Mouse (Mus musculus): ENCODE measurements at regions not wholly inside any gene's neighbourhood (a gene's known extent, or its start where the extent isn't known, plus 50 kb on each side); places are given as distances from the start of the nearest gene placed in this dataset.

DNA sequence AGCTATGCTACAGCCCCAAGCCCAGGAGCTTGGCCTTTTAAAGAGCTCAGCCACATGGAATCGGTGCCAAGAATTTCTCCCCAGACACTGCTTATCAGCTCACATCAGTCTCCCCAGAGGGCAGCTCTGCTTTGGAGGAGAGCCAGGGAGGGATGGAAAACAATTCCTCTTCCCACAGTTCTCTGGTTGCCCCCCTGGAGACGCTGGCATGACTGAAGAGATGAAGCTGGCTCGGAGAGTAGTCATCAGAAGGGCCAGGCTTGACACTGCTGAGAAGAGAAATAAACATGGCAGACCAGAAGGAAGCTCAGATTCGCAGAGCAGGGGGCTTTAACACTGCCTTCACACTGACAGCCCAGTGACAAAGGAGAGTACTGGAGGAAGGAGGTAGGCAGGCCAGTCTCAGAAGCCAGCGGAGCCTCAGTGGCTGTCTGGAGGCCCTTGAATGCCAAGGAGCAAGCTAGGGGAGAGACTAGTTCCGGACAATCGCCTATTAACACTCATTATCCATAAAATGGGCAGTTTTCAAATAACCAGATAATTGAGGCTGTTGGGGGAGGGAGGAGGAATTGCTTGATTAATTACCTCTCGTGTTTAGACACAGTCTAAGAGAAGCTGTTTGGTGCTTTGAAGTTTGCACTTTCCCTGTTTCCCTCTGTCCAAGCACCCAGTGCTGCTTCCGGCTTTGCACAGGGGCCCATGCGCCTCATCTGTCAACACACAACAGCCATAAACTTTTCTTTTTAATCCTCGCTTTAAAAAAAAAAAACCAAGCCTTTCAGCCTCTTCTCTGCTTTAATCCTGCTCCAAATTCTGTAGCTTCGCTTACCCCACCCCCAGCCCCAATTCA lies 148.3 kb downstream of the Ddx1 start:
- no peak for DNase-seq
- intact Hi-C loops (cut with DNase I): no loop called here

DNA sequence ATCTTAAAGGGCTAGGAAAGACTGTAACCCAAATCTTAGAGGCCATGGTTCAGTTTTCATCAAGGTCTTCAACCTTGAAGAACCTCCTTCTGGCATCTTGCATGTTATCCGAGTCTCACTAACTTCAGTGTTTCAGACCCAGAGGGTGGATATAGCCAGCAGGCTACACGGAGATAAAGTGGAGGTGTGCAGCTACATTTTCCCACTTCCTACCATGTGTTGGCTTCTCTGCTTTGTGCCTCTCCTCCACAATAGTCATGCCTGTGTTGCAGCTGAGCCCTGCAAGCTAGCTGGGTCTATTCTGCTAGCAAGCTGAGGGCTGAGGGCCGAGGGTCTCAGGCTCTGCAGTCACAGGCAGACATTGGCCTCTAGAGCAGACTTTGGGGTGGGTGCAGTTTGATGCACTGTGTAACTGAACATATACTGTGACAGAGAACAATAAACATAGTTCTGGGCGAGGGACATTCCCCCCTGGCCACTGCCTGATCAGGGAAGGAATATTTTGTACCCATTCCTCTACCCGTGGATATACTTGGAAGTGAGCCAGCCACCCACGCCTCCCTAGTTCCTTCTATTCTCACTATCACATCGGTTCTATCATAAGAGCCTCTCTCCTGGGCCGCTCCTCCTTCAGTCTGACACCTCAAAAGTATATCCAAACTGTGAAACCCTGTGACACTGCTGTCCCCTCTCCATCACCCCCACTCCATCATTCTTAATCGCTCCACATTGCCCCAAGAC lies 152.6 kb upstream of the Mycn start:
- intact Hi-C loops (cut with DNase I): no loop called here
- DNase-seq: no peak

DNA sequence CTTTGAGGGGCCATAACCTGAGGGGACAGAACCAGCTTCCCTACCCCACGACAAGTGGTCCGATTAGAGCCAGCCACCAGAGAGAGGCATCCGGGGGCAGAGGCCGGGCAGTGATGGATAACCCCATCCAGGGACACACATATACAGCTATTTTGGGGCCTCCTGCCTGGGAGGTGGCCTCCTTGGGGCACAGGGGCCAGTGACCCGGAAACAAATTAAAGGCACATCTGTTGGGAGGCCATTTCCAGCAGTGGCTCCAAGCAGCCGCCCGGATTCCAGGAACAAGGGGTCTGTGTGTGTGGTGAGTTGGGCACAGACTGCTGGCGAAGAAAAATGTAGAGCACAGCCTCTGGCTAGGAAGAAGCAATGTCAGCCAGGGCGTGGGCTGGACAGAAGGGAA lies 144.2 kb upstream of the Mycn start:
- DNase-seq: no peak
- intact Hi-C loops (cut with DNase I): no loop called here

DNA sequence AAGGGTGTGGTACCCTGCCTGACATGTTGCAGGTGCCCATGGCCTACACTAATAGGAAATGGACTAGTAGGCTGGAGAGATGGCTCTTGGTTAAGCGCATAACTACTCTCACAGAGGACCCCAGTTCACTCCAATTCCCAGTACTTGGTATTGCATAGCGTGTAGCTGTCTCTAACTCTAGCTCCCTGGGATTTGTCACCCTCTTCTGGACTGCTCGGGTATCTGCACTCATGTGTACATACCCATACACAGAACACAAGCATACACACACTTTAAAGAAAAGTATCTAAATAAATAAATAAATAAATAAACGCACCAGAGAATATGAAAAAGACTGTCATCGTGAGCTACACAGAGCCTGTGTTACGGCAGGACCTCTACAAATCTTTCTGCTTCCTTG lies 143.8 kb upstream of the Mycn start:
- DNase-seq: no peak
- intact Hi-C loops (cut with DNase I): no loop called here

DNA sequence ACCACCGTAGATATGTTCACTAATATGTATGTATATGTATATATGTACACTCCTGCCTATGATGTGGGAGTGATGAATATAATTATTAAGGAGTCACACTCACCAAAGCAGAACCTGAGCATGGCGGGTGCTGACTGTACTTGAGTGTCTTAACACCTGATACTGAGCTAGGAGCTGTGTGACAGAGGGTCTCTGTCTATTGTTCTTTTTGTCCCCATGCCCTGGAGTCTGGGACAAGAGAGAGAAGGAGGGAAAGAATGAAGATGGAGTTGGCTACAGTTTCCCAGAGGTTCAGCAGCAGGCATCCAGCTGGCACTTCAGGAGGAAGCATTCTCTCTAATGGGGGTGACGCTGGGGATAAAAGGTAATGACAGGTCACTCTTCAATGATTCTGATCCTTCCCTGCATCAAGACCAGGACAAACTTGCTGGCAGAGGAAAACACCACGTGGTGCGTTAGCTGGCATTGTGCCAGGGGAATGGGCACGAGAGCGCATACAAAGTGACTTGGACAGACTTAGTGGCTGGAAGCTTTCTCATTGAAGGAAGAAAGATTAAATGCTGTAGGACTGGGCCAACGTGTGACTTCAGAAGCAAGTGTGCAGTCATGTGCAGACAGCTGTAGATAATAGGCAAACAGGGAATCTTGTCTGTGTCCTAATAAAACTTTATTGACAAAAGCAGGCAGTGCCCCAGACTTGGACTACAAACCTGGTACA lies 141.8 kb upstream of the Mycn start:
- intact Hi-C loops (cut with DNase I): no loop called here
- DNase-seq: no peak

DNA sequence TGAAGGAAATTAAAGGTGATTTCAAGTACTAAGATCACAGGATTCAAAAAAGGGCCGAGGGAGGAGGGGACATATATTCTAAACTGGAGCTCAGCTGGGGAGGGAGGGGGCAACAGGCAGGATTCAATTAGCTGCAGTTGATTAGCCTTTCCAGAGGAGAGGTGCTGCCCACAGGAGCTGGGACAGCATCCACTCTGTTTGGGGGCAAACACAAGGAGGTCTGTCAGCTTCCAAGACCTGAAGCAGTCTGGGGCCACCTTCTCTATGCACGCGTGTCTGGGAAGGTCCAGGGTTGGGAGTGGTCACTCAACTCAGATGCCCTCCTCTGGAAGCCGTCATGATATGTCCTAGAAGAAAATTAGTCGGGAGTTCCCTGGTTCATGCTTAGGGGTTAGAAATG lies 139.1 kb upstream of the Mycn start:
- no peak for DNase-seq
- intact Hi-C loops (cut with DNase I): no loop called here

DNA sequence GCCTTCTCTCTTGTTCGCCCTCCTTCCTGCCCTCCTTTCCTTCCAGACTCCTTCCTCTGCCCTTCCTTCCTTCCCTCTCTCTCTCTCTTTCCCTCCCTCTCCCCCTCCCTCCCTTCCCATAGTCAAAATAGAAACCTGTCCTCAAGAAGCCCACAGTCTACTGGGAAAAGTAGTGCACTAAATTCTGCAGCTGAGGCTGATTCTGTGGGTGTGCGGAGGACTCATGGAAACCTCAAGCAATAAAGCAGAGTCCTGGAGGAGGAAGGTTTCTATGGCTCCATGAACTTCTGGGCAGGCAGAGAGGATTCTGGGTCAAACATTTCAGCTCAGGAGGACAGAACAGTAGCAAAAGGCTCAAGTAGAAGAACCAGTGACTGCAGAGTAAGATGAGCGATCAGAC lies 138.1 kb upstream of the Mycn start:
- intact Hi-C loops (cut with DNase I): no loop called here
- no peak for DNase-seq

DNA sequence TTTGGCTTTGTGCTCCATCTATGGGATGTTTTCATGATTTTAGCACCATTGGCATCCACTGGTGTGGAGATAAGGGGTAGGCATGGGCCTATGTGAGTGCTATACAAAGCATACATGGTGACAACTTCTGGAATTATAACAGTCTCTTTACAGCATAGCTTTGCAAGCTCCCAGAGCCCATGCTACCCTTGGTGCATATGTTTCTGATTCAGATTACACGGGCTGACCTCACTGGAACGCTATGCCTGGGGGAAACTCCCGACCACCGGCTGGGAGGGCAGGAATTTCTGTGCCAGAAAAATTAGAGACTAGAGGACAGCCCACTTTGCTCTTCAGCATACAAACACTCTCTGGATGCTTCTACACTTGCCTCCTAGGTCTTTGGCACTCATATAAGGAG lies 136.0 kb upstream of the Mycn start:
- no peak for DNase-seq
- intact Hi-C loops (cut with DNase I): no loop called here

DNA sequence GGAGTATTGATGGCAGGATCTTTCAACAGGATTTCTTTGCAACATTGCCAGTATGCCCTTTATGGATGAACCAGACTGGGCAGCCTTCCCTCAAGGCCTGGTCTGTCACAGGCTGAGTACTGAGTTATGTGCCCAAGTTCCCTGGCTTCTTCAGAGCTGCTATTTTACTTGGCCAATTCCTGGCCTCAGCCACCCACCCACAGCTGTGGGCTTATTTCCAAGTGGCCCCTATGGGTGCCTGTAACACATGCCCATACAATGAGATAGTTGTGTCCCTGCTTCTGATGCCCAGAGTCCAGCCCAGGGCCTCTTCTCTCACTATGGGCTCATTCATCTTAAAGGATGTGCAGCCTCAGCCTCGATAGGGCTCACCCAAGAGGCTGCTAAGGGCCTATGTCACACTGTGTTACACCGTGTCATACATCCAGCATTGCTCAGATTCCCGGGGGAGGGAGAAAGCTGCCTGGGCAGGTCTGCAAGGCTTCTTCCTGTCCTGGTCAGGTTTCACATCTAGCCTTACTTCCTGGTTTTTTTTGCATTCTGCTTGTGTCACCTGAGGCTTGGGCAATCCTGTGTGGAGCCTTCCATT lies 135.1 kb upstream of the Mycn start:
- intact Hi-C loops (cut with DNase I): no loop called here
- no peak for DNase-seq

DNA sequence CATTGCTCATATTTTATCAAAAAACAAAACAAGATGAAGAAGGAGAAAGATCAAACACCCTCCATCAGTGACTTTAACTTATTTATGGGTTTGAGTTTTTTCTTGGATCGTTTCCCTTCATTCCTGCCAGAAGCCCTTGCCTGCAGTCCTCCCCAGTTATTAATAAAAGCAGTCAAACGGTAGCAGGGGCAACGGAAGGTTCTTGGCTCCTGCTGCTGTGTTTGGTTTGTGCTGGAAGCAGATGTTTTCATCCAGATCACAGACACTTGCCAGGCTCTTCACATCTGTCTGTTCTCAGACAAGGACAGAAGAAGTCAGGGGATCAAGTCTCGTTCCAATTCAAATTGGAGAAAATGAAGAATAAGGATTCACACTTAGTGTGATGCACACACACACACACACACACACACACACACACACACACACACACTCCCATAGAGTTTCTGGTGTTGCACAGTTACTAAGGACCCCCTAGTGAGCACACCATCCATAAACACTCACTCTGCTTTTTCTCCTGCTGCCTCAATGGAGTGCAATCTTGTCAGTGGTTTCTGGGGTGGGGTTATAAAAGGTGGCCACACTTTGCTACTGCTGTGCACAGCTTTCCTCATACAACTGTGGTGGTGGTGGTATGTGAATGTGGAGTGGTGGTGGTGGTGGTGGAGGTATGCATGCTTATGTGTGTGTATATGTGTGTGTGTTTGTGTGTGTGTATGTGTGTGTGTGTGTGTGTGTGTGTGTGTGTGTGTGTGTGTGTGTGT lies 131.6 kb upstream of the Mycn start:
- no peak for DNase-seq
- intact Hi-C loops (cut with DNase I): no loop called here

DNA sequence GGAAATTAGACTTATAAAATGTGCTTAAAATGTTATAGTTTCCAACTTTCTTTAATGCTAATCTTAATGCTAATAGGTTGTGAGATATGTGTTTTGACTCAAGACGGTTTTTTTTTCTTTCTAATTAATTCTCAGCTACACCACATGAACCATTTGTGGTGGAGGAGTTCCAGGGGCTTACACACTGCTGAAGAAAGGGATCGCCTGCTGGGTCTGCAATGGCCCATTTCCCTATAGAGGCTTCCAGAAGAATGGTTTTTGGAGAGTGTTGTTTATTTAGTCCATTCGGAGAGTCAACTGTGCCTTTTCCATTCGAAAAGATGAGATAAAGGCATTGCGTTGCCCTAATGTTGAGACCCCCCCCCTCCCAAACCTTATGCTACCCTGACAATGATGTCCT lies 125.6 kb upstream of the Mycn start:
- intact Hi-C loops (cut with DNase I): no loop called here
- DNase-seq: no peak

DNA sequence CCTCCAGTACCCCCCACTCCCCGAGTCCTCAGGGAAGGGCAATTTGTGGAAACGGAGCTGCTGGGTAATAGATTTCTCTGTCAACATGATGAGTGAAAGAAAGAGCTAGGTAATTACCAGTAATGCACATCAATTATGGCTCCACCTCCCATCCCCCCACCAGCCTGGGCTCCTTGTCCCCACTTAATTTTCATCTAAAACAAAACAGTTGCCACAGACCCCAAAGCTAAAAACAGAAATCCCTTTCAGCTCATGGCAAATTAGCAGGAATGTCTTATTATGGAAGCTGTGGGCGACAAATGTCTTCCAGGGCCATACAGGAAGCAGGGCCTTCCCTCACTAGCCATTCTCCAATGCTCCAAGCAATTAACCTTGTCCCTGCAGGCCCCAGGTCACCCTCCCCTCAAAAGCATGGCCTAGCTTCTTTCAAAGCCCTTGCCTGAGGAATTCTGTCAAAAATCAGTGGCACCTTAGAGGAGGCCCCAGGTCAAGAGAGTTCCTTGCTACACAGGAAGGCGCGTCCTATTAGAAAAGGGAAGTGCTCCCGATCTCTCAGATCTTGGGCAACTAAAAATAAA lies 125.0 kb upstream of the Mycn start:
- intact Hi-C loops (cut with DNase I): no loop called here

DNA sequence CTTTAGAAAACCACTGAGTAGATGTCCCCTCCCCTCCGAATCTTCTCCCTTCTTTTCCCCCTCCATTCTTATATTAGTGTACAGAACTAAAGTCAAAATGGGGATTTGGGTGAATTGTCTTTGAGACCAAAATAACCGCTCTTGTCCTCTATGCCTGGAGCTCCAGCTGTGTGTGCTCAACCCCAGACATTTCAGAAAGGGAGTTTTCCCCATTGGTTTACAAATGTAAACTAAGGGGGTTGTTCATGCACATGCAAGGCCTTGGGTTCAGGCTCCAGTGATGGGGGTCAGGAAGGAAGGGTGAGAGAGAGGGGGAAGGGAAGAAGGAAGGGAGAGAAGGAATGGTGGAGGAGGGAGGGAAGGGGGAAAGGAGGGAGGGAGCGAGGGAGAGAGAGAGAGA lies 117.8 kb upstream of the Mycn start:
- intact Hi-C loops (cut with DNase I): no loop called here
- DNase-seq: no peak

More for the DNA sequence above, 125.0 kb upstream of the Mycn start:
- DNase-seq: no peak

DNA sequence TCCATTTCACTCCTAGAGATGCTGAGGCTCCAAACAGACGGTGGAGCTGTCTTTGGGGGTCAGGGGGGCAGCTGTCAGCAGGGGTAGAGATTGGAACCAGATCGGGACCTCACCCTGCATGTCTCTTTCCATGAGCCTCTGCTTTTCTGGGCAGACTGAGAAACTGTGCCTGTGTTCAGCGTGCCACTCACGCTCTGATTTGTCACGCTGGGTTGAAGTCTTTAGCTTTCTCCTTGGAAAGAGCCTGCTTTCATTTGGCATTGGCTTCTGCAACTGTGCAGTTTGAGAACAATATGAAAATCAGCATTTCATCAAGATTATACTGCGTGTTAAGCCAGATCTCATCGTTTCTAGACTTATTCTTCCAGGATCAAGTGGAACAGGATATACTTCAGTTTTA lies 114.5 kb upstream of the Mycn start:
- intact Hi-C loops (cut with DNase I): no loop called here
- no peak for DNase-seq

DNA sequence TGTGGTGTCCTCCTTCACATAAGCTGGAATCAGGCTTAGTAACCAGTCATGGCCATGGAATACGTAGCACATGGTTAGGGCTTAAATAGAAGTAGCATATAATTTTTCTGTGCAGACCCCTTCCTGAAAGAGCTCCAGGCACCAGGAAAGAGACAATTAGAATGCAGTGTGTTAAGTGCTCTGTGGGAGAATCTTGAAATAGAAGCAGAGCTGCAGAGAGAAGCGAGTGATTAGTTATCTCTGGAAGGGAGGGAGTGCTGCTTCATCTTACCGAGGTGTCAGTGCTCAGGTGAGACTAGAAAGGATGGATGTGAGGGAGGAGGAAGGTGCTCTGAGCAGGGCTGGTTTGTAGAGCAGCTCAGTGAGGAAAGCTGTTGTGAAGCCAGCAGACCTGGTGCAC lies 112.9 kb upstream of the Mycn start:
- no peak for DNase-seq
- intact Hi-C loops (cut with DNase I): no loop called here

DNA sequence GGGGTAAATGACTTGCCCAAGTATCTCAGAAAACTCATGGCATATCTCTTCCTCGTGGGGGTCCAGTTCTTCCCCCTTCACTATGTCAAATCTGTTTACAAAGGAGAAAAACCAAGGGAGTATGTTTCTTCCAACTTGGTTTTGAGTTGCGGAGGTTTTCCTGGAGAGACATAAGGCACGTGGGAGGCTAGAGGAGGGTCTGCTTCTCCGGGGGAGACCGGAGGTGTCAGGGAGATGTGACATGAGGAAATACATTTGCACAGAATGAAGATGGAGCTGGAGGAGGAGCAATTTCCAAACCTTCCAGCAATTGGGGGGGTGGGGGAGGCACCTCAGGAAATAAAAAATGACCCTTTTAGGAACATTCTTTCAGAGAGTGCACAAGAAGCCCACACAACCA lies 112.0 kb upstream of the Mycn start:
- intact Hi-C loops (cut with DNase I): no loop called here
- DNase-seq: no peak

DNA sequence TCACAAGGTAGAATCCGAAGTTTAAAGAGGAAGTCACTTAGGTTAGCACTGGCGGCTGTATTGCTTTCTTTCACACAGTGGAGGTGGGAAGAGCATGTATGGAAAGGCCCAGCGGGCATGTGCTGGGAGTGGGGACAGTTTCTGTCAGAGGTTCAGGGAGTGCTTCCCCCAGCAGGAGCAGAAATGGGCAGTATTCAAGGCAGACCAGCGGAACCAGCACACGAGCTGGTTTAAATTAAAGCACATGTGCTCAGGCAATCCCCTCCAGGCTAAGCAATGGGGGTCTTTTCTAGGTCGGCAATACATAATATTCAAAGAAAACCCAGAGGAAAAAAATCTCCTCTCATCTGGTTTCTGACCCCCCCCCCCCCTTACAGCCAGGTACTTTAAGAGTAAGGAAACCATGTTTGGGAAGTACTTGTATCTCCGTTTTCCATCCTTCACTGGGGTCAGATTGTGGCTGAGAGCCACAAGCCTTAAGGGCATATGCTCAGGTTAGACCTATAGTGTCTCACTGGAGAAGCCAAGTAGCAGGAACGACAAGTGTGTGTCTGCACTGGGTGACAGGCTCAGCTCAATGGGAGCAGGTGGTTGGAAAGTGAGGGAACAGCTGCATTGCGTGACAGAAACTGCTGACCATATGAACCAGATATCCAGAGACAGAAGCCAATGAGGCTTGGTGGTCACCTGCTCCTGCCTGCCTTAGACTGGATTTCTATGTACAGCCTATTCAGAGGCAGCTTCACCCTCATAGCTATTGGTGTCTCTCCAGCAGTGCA lies 111.3 kb upstream of the Mycn start:
- intact Hi-C loops (cut with DNase I): no loop called here
- no peak for DNase-seq

DNA sequence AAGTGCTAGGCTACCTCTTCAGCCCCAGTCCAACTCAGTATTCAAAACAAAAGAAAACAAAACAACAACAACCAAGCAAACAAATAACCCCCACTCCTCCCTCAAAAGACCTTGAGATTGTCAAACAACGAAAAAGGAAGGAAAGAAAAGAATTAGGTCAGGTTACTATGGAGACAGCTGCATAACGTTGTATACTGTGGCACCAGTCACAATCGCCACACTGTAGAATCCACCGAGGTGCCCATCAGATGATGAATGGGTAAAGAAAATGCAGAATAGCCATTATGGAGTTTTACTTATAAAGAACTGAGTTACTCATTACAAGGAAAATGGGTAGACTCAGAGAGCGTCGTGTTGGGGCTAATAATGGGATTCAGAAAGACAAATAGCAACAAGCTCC lies 110.5 kb upstream of the Mycn start:
- DNase-seq: no peak
- intact Hi-C loops (cut with DNase I): no loop called here

DNA sequence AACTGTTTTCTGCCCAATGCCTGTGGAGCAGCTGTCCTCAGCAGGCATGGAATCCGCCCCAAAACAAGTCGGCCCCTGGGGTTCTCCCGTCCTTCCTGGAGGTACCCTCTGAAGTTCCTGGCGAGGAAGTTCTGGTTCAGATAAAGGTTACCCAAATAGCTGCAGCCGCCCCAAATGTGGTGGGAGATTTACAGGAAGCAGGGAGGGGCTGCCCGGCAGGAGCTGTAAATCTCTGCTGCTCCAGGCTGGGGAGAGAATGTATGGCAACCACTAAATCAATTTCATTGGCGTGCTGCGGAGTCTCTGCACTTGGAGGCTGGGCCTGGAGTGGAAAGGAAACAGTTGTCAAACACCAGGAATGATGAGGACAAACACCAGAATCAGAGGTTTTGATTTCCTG lies 107.9 kb upstream of the Mycn start:
- intact Hi-C loops (cut with DNase I): no loop called here
- no peak for DNase-seq

All from gastrocnemius, postnatal 36 days (tissue).